8 mouse cellular contexts compared by ENCODE assay signal in genomic region chr15:12066176-12066856, GRCm38 (mm10). TPM values are rescaled to one million over a fixed set of nuclear protein-coding genes. Genes with fewer than 3 reads are reported as not detected.
DNase-seq lines count a peak whose midpoint lies in the region; ATAC-seq and TF ChIP-seq lines count a peak whose summit lies in the region.

No protein-coding gene starts in this region.

- TF ChIP-seq CTCF in small intestine, adult 2 months (IDR thresholded peaks at IDR 0.05; ENCODE audit: extremely low read depth, insufficient read length, insufficient replicate concordance, low read depth, low read length), result no peak

- no peaks in the 10 kb centered on the region for H3K27me3 ChIP-seq in embryonic facial prominence, embryonic 12.5 days
- H3K27me3 ChIP-seq in embryonic facial prominence, embryonic 10.5 days (replicated peaks; ENCODE audit: low read depth, poor library complexity, severe bottlenecking), result no peaks in the 10 kb centered on the region
- H3K27me3 ChIP-seq in forebrain, embryonic 12.5 days, result no peaks in the 10 kb centered on the region
- no peaks in the 10 kb centered on the region for H3K27me3 ChIP-seq in heart, embryonic 16.5 days (ENCODE audit: control insufficient read depth, insufficient read depth, low read length)
- no peaks in the 10 kb centered on the region for H3K27me3 ChIP-seq in lung, embryonic 16.5 days (ENCODE audit: control insufficient read depth, insufficient read depth, low read depth, low read length)
- no peaks in the 10 kb centered on the region for H3K27me3 ChIP-seq in small intestine, adult 2 months (ENCODE audit: control insufficient read depth, insufficient read depth, low read length)

- H3K4me3 ChIP-seq in embryonic facial prominence, embryonic 12.5 days, result no peak overlapping the region
- H3K4me3 ChIP-seq in embryonic facial prominence, embryonic 10.5 days, result no peak overlapping the region
- H3K4me3 ChIP-seq in forebrain, embryonic 12.5 days (replicated peaks), result no peak overlapping the region
- H3K4me3 ChIP-seq in heart, embryonic 16.5 days (ENCODE audit: low read length), result peak overlapping the region; percentile 21
- H3K4me3 ChIP-seq in lung, embryonic 16.5 days (ENCODE audit: low read length), result 0 out of 2 replicates have a peak overlapping the region, but pooled peaks have one; percentile 7
- H3K4me3 ChIP-seq in small intestine, adult 2 months (ENCODE audit: low read depth, low read length), result no peak overlapping the region

- DNase-seq in embryonic facial prominence, embryonic 10.5 days (ENCODE audit: low spot score), result no peak
- peak; percentile 78 to 81 for DNase-seq in kidney, postnatal 25 days

- WGBS in embryonic facial prominence, embryonic 12.5 days, result 63% methylated on average over 14 of the region's 14 CpGs
- 78% methylated on average over 14 of the region's 14 CpGs for WGBS in embryonic facial prominence, embryonic 10.5 days
- WGBS in forebrain, embryonic 12.5 days, result 58% methylated on average over 14 of the region's 14 CpGs
- WGBS in heart, embryonic 16.5 days, result 33% methylated on average over 14 of the region's 14 CpGs
- 28% methylated on average over 14 of the region's 14 CpGs for WGBS in lung, embryonic 16.5 days
- WGBS in small intestine, adult 2 months, result 45% methylated on average over 14 of the region's 14 CpGs

- no peak overlapping the region for H3K9ac ChIP-seq in embryonic facial prominence, embryonic 12.5 days
- H3K9ac ChIP-seq in forebrain, embryonic 12.5 days, result no peak overlapping the region
- peak overlapping the region; percentile 45; the same call in 1 of the 2 replicates for H3K9ac ChIP-seq in heart, embryonic 16.5 days (ENCODE audit: low read length)
- H3K9ac ChIP-seq in lung, embryonic 16.5 days (ENCODE audit: low read length), result no peak overlapping the region; the same call in 1 of the 2 replicates

- peaks cover 13% of the 10 kb centered on the region; the same call in 1 of the 2 replicates for H3K4me1 ChIP-seq in embryonic facial prominence, embryonic 12.5 days
- H3K4me1 ChIP-seq in embryonic facial prominence, embryonic 10.5 days, result peaks cover 18% of the 10 kb centered on the region
- H3K4me1 ChIP-seq in forebrain, embryonic 12.5 days, result no peaks in the 10 kb centered on the region
- H3K4me1 ChIP-seq in heart, embryonic 16.5 days (ENCODE audit: control insufficient read depth, insufficient read depth, low read length), result peaks cover 27% of the 10 kb centered on the region
- peaks cover 24% of the 10 kb centered on the region for H3K4me1 ChIP-seq in lung, embryonic 16.5 days (replicated peaks; ENCODE audit: control insufficient read depth, insufficient read depth, low read length)
- no peaks in the 10 kb centered on the region for H3K4me1 ChIP-seq in small intestine, adult 2 months (ENCODE audit: control insufficient read depth, insufficient read depth, insufficient read length, low read length)

- no peak for TF ChIP-seq POLR2A in small intestine, adult 2 months (IDR thresholded peaks at IDR 0.05; ENCODE audit: low read depth, low read length)

- no peak overlapping the region for H3K4me2 ChIP-seq in embryonic facial prominence, embryonic 12.5 days (replicated peaks)
- H3K4me2 ChIP-seq in forebrain, embryonic 12.5 days, result no peak overlapping the region
- peak overlapping the region; percentile 53 for H3K4me2 ChIP-seq in heart, embryonic 16.5 days (ENCODE audit: low read depth, low read length)
- peak overlapping the region; percentile 26 for H3K4me2 ChIP-seq in lung, embryonic 16.5 days (ENCODE audit: low read depth, low read length)

- no peaks in the 10 kb centered on the region for H3K36me3 ChIP-seq in embryonic facial prominence, embryonic 12.5 days
- no peaks in the 10 kb centered on the region for H3K36me3 ChIP-seq in embryonic facial prominence, embryonic 10.5 days (replicated peaks)
- no peaks in the 10 kb centered on the region for H3K36me3 ChIP-seq in forebrain, embryonic 12.5 days (replicated peaks)
- H3K36me3 ChIP-seq in heart, embryonic 16.5 days (ENCODE audit: control insufficient read depth, insufficient read depth), result no peaks in the 10 kb centered on the region
- H3K36me3 ChIP-seq in lung, embryonic 16.5 days (ENCODE audit: control insufficient read depth, insufficient read depth, low read length), result no peaks in the 10 kb centered on the region
- no peaks in the 10 kb centered on the region for H3K36me3 ChIP-seq in small intestine, adult 2 months (ENCODE audit: control insufficient read depth, insufficient read depth, low read length)

- H3K27ac ChIP-seq in embryonic facial prominence, embryonic 12.5 days, result peak overlapping the region; percentile 52; the same call in 1 of the 2 replicates
- no peak overlapping the region for H3K27ac ChIP-seq in embryonic facial prominence, embryonic 10.5 days (replicated peaks)
- H3K27ac ChIP-seq in forebrain, embryonic 12.5 days, result peak overlapping the region; percentile 38; the same call in 1 of the 2 replicates
- H3K27ac ChIP-seq in heart, embryonic 16.5 days (ENCODE audit: low read length), result peak overlapping the region; percentile 88
- peak overlapping the region; percentile 85 for H3K27ac ChIP-seq in lung, embryonic 16.5 days (ENCODE audit: low read length)
- peak overlapping the region; percentile 40 for H3K27ac ChIP-seq in small intestine, adult 2 months (ENCODE audit: insufficient read depth, low read depth, low read length)

- no peaks in the 10 kb centered on the region for H3K9me3 ChIP-seq in embryonic facial prominence, embryonic 12.5 days
- 0 out of 2 replicates have a peak, but pooled peaks cover 5% of the 10 kb centered on the region for H3K9me3 ChIP-seq in embryonic facial prominence, embryonic 10.5 days
- 0 out of 2 replicates have a peak, but pooled peaks cover 6% of the 10 kb centered on the region for H3K9me3 ChIP-seq in forebrain, embryonic 12.5 days
- peaks cover 2% of the 10 kb centered on the region; the same call in 1 of the 2 replicates for H3K9me3 ChIP-seq in heart, embryonic 16.5 days (replicated peaks; ENCODE audit: control insufficient read depth, low read length)
- peaks cover 4% of the 10 kb centered on the region for H3K9me3 ChIP-seq in lung, embryonic 16.5 days (ENCODE audit: control insufficient read depth, low read length)

- no peak for ATAC-seq in embryonic facial prominence, embryonic 12.5 days (ENCODE audit: insufficient number of reproducible peaks, insufficient read depth, low FRiP score, low TSS enrichment)
- ATAC-seq in forebrain, embryonic 12.5 days (ENCODE audit: low FRiP score), result peak; percentile 33; the same call in 1 of the 2 replicates
- ATAC-seq in heart, embryonic 16.5 days (replicated peaks; ENCODE audit: extremely low read depth, insufficient read depth, low FRiP score), result peak; percentile 61; the same call in 1 of the 2 replicates
- ATAC-seq in lung, embryonic 16.5 days (ENCODE audit: low read depth), result peak; percentile 68
- ATAC-seq in megakaryocyte progenitor cell, adult 5-6 weeks (replicated peaks; ENCODE audit: poor library complexity), result no peak

RNA-seq across cellular contexts. Expression of gene Zfr, which starts 51.3 kb away (rescaled TPM):
- 115 and 118 TPM in 2 replicates for polyA plus RNA-seq in embryonic facial prominence, embryonic 12.5 days (2016; fragmentation: Nextera tagmentation; extraction: Ambion mirVana)
- 137 and 144 TPM in 2 replicates for polyA plus RNA-seq in embryonic facial prominence, embryonic 10.5 days (2016; fragmentation: Nextera tagmentation; extraction: Ambion mirVana)
- 117 and 131 TPM in 2 replicates for polyA plus RNA-seq in forebrain, embryonic 12.5 days (2016; fragmentation: Nextera tagmentation; extraction: Ambion mirVana)
- 89.4 and 103 TPM in 2 replicates for polyA plus RNA-seq in heart, embryonic 16.5 days (2015; fragmentation: Nextera tagmentation; extraction: Ambion mirVana)
- polyA plus RNA-seq in lung, embryonic 16.5 days (2015; fragmentation: Nextera tagmentation; extraction: Ambion mirVana), result 106 and 109 TPM in 2 replicates
- 93.8 and 145 TPM in 2 replicates for polyA plus RNA-seq in small intestine, adult 2 months (2012; rRNA removed)
- 141 and 147 TPM in 2 replicates for total RNA-seq in megakaryocyte progenitor cell, adult 5-6 weeks (2015)
- total RNA-seq in megakaryocyte progenitor cell, adult 5-6 weeks (2017), result 49.0 and 63.7 TPM in 2 replicates

Comparison
In these comparisons a context has a peak if more than half of its experiments do, and no peak if none do; other contexts are left out.
1. ATAC-seq: peak in forebrain, embryonic 12.5 days (single experiment), heart, embryonic 16.5 days (single experiment) and lung, embryonic 16.5 days (single experiment); none in embryonic facial prominence, embryonic 12.5 days (single experiment) and megakaryocyte progenitor cell, adult 5-6 weeks (single experiment).
2. H3K4me2 ChIP-seq: peak in heart, embryonic 16.5 days (single experiment) and lung, embryonic 16.5 days (single experiment); none in embryonic facial prominence, embryonic 12.5 days (single experiment) and forebrain, embryonic 12.5 days (single experiment).
3. H3K4me3 ChIP-seq: peak in heart, embryonic 16.5 days (single experiment) and lung, embryonic 16.5 days (single experiment); none in embryonic facial prominence, embryonic 12.5 days (single experiment), embryonic facial prominence, embryonic 10.5 days (single experiment), forebrain, embryonic 12.5 days (single experiment) and small intestine, adult 2 months (single experiment).